Mouse (Mus musculus): ENCODE results near the gene Olfr1338.

- TF ChIP-seq CTCF (IDR thresholded peaks at IDR 0.05; ENCODE audit: borderline replicate concordance, insufficient read depth, low read length) (no peak), POLR2A (IDR thresholded peaks at IDR 0.05; ENCODE audit: low read depth, low read length) (no peak)
These were observed 17.4 kb downstream of the Olfr1338 start for GRCm38 (mm10) chr4:118740988-118741698.

Measured in embryonic fibroblast, embryonic 13.5 days (primary cell).